Mouse (Mus musculus): ENCODE results near the gene Cyct.

Gene Cyct

GRCm38 (mm10) chr2:76338215-76339156 lies 21.8 kb downstream of the Cyct start, which contains the start of gene Pde11a:
Pde11a (minus strand) TSS chr2:76338774.
- peak; percentile 40 for DNase-seq (ENCODE audit: low read depth, low spot score)

GRCm38 (mm10) chr2:76334596-76334995 lies 25.7 kb downstream of the Cyct start:
- no peak for DNase-seq (ENCODE audit: low read depth, low spot score)

GRCm38 (mm10) chr2:76332161-76332805 lies 28.0 kb downstream of the Cyct start:
- no peak for DNase-seq (ENCODE audit: low read depth, low spot score)

- DNase-seq (ENCODE audit: low read depth, low spot score), result no peak
These were observed 30.2 kb downstream of the Cyct start for GRCm38 (mm10) chr2:76330081-76330480.

DNA sequence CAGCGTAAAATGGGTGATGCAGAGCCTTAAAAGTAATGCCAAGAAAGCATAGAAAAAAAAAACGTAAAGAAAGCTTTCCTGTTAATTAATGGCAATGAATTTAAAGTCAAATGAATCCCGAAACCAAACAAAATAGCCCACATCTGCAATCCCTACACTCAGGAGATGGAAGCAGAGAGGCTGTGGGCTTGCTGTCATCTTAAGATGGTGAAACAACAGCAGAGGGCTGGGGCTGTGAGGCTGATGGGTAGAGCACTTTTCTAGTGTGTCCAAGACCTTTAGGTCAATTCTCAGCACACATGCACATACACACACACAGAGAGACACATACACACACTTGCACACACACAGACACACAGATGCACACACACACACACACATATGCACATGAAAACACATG lies 34.1 kb downstream of the Cyct start:
- DNase-seq (ENCODE audit: low read depth, low spot score), result no peak

DNA sequence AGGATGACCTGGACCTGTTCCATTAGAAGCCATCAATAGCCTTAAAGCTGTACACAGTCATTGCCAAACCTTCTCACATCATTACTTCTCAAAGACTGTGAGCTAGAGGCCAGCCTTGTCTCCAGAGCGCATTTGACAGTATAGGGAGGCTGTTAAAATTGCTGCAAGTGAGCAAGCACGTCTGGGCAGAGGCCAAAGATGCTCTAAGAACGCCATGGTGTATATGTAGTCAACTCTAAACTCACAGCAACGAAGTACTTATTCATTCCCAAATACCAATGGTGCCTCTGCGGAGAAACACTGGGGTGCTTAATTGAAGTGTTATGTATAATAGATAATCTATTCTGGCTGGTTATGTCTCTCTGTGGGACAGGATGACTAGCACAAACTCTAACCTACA lies 35.8 kb downstream of the Cyct start:
- DNase-seq (ENCODE audit: low read depth, low spot score), result no peak

GRCm38 (mm10) chr2:76323185-76323875 lies 36.9 kb downstream of the Cyct start:
- DNase-seq (ENCODE audit: low read depth, low spot score), result no peak

DNA sequence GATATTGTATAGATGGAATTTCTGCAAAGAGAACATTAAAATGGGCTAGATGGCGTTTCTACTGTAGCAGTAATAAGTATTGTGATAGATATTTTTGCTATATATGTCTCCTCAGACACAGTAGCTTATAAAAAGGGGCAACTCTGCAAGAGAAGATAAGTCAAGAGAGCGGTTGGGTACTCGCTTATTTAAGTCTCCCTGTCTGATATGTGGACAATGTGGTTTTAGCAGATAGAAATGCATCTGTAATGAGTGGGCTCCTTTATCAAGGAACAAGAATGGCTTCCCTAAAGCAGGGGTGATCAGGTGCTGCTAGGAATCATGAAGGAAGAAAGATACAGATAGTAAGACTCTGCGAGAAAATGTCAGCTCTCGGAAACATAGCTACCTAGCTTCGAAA lies 39.9 kb downstream of the Cyct start:
- DNase-seq (ENCODE audit: low read depth, low spot score), result no peak

DNA sequence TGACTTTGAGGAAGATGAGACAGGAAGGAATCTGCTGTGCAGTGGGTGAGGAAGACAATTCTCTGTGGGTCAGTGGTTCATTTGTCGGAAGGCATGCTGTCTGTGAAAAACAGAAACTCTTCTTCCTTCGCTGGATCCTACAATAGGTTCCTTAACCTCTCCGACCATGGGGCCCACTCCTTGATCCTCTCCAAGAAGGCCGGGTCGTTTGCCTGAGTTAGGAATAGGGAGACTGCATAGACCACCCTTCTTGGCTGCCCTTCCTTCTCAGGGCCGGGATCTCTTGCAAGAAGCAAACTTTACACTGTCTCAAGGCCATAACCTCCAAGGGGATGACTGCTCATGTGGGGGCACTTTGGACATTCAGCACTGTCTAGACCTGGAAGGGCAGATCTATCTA lies 41.0 kb downstream of the Cyct start:
- DNase-seq (ENCODE audit: low read depth, low spot score), result no peak

Measured in WW6 (cell line).